Mouse (Mus musculus): ENCODE results near the gene Ankfy1. TPM values are rescaled to one million over a fixed set of nuclear protein-coding genes. Genes with fewer than 3 reads are reported as not detected.
A peak's percentile ranks its signal among the peaks of the same experiment; 100 is the strongest.

Ankfy1 gene
- polyA plus RNA-seq (2014; fragmentation: Nextera tagmentation; extraction: Ambion mirVana) = 24.4 and 25.1 TPM in 2 replicates

GRCm38 (mm10) chr11:72689551-72690510 lies at the start of gene Ankfy1:
Gene Ankfy1, plus strand, starts transcription at chr11:72690006.
- Histone ChIP-seq H3K9ac (ENCODE audit: low read depth, low read length) (peak within 1 kb of the TSS; percentile 81), H3K27ac (ENCODE audit: low read depth, low read length) (peak within 1 kb of the TSS; percentile 46), H3K27me3 (ENCODE audit: control insufficient read depth, insufficient read depth, low read length) (no peaks in the 10 kb centered on the region), H3K9me3 (replicated peaks; ENCODE audit: control insufficient read depth, low read length) (no peaks in the 10 kb centered on the region), H3K4me1 (ENCODE audit: control insufficient read depth, insufficient read depth, low read length) (peaks cover 9% of the 10 kb centered on the region), H3K4me3 (ENCODE audit: low read depth, low read length) (peak within 1 kb of the TSS; percentile 77), H3K36me3 (ENCODE audit: control insufficient read depth, insufficient read depth, low read length) (no peaks in the 10 kb centered on the region), H3K4me2 (peak within 1 kb of the TSS; percentile 70)
- WGBS (ENCODE audit: insufficient replicate concordance) = under 1% methylated on average over 56 of the region's 56 CpGs
- ATAC-seq (replicated peaks; ENCODE audit: insufficient number of reproducible peaks, low FRiP score, low TSS enrichment) = peak; percentile 95

GRCm38 (mm10) chr11:72642730-72643129 lies 47.1 kb upstream of the Ankfy1 start:
- WGBS (ENCODE audit: insufficient replicate concordance) = 61% methylated on average over 4 of the region's 4 CpGs
- Histone ChIP-seq H3K4me2 (no peak overlapping the region), H3K4me1 (ENCODE audit: control insufficient read depth, insufficient read depth, low read length) (no peaks in the 10 kb centered on the region), H3K4me3 (ENCODE audit: low read depth, low read length) (no peak overlapping the region), H3K9me3 (replicated peaks; ENCODE audit: control insufficient read depth, low read length) (no peaks in the 10 kb centered on the region), H3K27me3 (ENCODE audit: control insufficient read depth, insufficient read depth, low read length) (no peaks in the 10 kb centered on the region), H3K36me3 (ENCODE audit: control insufficient read depth, insufficient read depth, low read length) (no peaks in the 10 kb centered on the region), H3K9ac (ENCODE audit: low read depth, low read length) (no peak overlapping the region), H3K27ac (ENCODE audit: low read depth, low read length) (no peak overlapping the region)
- ATAC-seq (replicated peaks; ENCODE audit: insufficient number of reproducible peaks, low FRiP score, low TSS enrichment) = no peak

GRCm38 (mm10) chr11:72645386-72645785 lies 44.4 kb upstream of the Ankfy1 start:
- ATAC-seq (replicated peaks; ENCODE audit: insufficient number of reproducible peaks, low FRiP score, low TSS enrichment) = no peak
- Histone ChIP-seq H3K27me3 (ENCODE audit: control insufficient read depth, insufficient read depth, low read length) (no peaks in the 10 kb centered on the region), H3K27ac (ENCODE audit: low read depth, low read length) (no peak overlapping the region), H3K36me3 (ENCODE audit: control insufficient read depth, insufficient read depth, low read length) (no peaks in the 10 kb centered on the region), H3K4me2 (no peak overlapping the region), H3K9ac (ENCODE audit: low read depth, low read length) (no peak overlapping the region), H3K9me3 (replicated peaks; ENCODE audit: control insufficient read depth, low read length) (no peaks in the 10 kb centered on the region), H3K4me3 (ENCODE audit: low read depth, low read length) (no peak overlapping the region), H3K4me1 (ENCODE audit: control insufficient read depth, insufficient read depth, low read length) (no peaks in the 10 kb centered on the region)
- WGBS (ENCODE audit: insufficient replicate concordance) = 86% methylated on average over 5 of the region's 5 CpGs

GRCm38 (mm10) chr11:72650347-72650746 lies 39.5 kb upstream of the Ankfy1 start:
- no peaks in the 10 kb centered on the region for H3K27me3 ChIP-seq (ENCODE audit: control insufficient read depth, insufficient read depth, low read length)
- no peak overlapping the region for H3K4me3 ChIP-seq (ENCODE audit: low read depth, low read length)
- no peaks in the 10 kb centered on the region for H3K4me1 ChIP-seq (ENCODE audit: control insufficient read depth, insufficient read depth, low read length)
- no peak for ATAC-seq (replicated peaks; ENCODE audit: insufficient number of reproducible peaks, low FRiP score, low TSS enrichment)
- no peak overlapping the region for H3K9ac ChIP-seq (ENCODE audit: low read depth, low read length)
- H3K27ac ChIP-seq (ENCODE audit: low read depth, low read length) = no peak overlapping the region
- H3K9me3 ChIP-seq (replicated peaks; ENCODE audit: control insufficient read depth, low read length) = no peaks in the 10 kb centered on the region
- H3K36me3 ChIP-seq (ENCODE audit: control insufficient read depth, insufficient read depth, low read length) = no peaks in the 10 kb centered on the region
- WGBS (ENCODE audit: insufficient replicate concordance) = 69% methylated on average over 2 of the region's 2 CpGs
- H3K4me2 ChIP-seq = no peak overlapping the region

GRCm38 (mm10) chr11:72659918-72660317 lies 29.9 kb upstream of the Ankfy1 start:
- no peaks in the 10 kb centered on the region for H3K4me1 ChIP-seq (ENCODE audit: control insufficient read depth, insufficient read depth, low read length)
- H3K4me2 ChIP-seq = no peak overlapping the region
- H3K9ac ChIP-seq (ENCODE audit: low read depth, low read length) = no peak overlapping the region
- H3K36me3 ChIP-seq (ENCODE audit: control insufficient read depth, insufficient read depth, low read length) = no peaks in the 10 kb centered on the region
- H3K4me3 ChIP-seq (ENCODE audit: low read depth, low read length) = no peak overlapping the region
- no peak overlapping the region for H3K27ac ChIP-seq (ENCODE audit: low read depth, low read length)
- no peaks in the 10 kb centered on the region for H3K9me3 ChIP-seq (replicated peaks; ENCODE audit: control insufficient read depth, low read length)
- H3K27me3 ChIP-seq (ENCODE audit: control insufficient read depth, insufficient read depth, low read length) = no peaks in the 10 kb centered on the region
- ATAC-seq (replicated peaks; ENCODE audit: insufficient number of reproducible peaks, low FRiP score, low TSS enrichment) = no peak

- Histone ChIP-seq H3K9me3 (replicated peaks; ENCODE audit: control insufficient read depth, low read length) (no peaks in the 10 kb centered on the region), H3K4me1 (ENCODE audit: control insufficient read depth, insufficient read depth, low read length) (no peaks in the 10 kb centered on the region), H3K27ac (ENCODE audit: low read depth, low read length) (no peak overlapping the region), H3K4me3 (ENCODE audit: low read depth, low read length) (no peak overlapping the region), H3K9ac (ENCODE audit: low read depth, low read length) (no peak overlapping the region), H3K36me3 (ENCODE audit: control insufficient read depth, insufficient read depth, low read length) (no peaks in the 10 kb centered on the region), H3K27me3 (ENCODE audit: control insufficient read depth, insufficient read depth, low read length) (no peaks in the 10 kb centered on the region), H3K4me2 (no peak overlapping the region)
- 95% methylated on average over 1 of the region's 1 CpGs for WGBS (ENCODE audit: insufficient replicate concordance)
- ATAC-seq (replicated peaks; ENCODE audit: insufficient number of reproducible peaks, low FRiP score, low TSS enrichment) = no peak
Observed at GRCm38 (mm10) chr11:72660359-72660758, 29.4 kb upstream of the Ankfy1 start.

- no peak overlapping the region for H3K4me3 ChIP-seq (ENCODE audit: low read depth, low read length)
- H3K27ac ChIP-seq (ENCODE audit: low read depth, low read length) = no peak overlapping the region
- ATAC-seq (replicated peaks; ENCODE audit: insufficient number of reproducible peaks, low FRiP score, low TSS enrichment) = no peak
- no peak overlapping the region for H3K9ac ChIP-seq (ENCODE audit: low read depth, low read length)
- H3K9me3 ChIP-seq (replicated peaks; ENCODE audit: control insufficient read depth, low read length) = no peaks in the 10 kb centered on the region
- no peaks in the 10 kb centered on the region for H3K27me3 ChIP-seq (ENCODE audit: control insufficient read depth, insufficient read depth, low read length)
- H3K36me3 ChIP-seq (ENCODE audit: control insufficient read depth, insufficient read depth, low read length) = no peaks in the 10 kb centered on the region
- no peak overlapping the region for H3K4me2 ChIP-seq
- WGBS (ENCODE audit: insufficient replicate concordance) = 81% methylated on average over 4 of the region's 4 CpGs
- no peaks in the 10 kb centered on the region for H3K4me1 ChIP-seq (ENCODE audit: control insufficient read depth, insufficient read depth, low read length)
Observed at GRCm38 (mm10) chr11:72664641-72665040, 25.2 kb upstream of the Ankfy1 start.

GRCm38 (mm10) chr11:72670634-72671033 lies 19.2 kb upstream of the Ankfy1 start:
- Histone ChIP-seq H3K4me1 (ENCODE audit: control insufficient read depth, insufficient read depth, low read length) (no peaks in the 10 kb centered on the region), H3K36me3 (ENCODE audit: control insufficient read depth, insufficient read depth, low read length) (no peaks in the 10 kb centered on the region), H3K9ac (ENCODE audit: low read depth, low read length) (no peak overlapping the region), H3K27ac (ENCODE audit: low read depth, low read length) (no peak overlapping the region), H3K4me3 (ENCODE audit: low read depth, low read length) (no peak overlapping the region), H3K9me3 (replicated peaks; ENCODE audit: control insufficient read depth, low read length) (no peaks in the 10 kb centered on the region), H3K4me2 (no peak overlapping the region), H3K27me3 (ENCODE audit: control insufficient read depth, insufficient read depth, low read length) (no peaks in the 10 kb centered on the region)
- ATAC-seq (replicated peaks; ENCODE audit: insufficient number of reproducible peaks, low FRiP score, low TSS enrichment) = no peak
